Mouse (Mus musculus) olfactory bulb, adult 2 months (tissue): ENCODE data around the gene Cfd.

Experiments
- CTCF ChIP-seq: fragments of 200-500 bp; IDR thresholded peaks from 2 replicates; pipeline ENCODE4 v1.5.1; 2012; ENCODE audit warnings: low read depth, mild to moderate bottlenecking, low read length, moderate library complexity; ENCODE audit not compliant: insufficient read depth
- POLR2A ChIP-seq: fragments of 200-500 bp; IDR thresholded peaks from 2 replicates; pipeline ENCODE4 v1.6.1; 2012; ENCODE audit warnings: mild to moderate bottlenecking, low read depth, low read length, moderate library complexity; ENCODE audit not compliant: insufficient read depth

DNA sequence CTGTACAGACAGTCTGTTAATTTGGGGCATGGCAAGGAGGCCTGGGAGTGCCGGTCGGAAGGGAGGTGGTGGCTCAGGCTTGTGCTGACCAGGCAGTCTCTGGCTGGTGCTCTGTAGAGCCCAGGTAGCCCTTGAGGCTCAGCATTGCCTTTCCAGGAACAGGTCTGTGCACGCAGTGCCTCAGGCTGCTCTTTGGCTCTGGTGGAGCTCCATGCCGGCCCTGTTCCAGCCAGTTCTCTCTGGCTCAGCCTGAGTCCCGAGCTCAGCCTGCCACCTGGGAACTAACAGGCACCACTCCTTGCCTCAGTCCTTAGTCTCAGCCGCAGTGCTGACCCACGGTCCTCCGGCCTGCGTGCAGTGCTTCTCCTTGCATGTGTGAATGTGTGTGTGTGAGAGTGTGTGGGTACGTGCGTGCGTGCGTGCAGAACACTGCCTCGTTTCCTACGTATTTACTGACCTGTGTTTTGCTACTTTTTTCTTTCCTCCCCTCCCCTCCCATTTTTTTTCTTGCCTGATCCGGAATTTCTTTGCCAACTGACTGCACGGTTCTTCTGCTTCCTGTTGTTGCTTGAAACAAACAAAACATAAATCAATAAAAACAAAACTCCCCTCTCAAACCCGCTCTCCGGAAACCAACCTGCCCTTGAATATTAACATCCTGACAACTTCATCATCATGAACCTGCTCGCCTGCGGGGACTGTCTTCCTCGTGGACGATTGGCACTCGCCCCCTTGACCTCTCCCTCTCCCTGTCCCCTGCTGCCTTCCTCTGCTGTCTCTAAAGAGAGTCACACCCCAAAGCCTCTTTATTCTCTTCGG, 29.2 kb upstream of the Cfd start:
- TF ChIP-seq POLR2A = no peak
- TF ChIP-seq CTCF = no peak
